Mouse (Mus musculus) ES-E14 (cell line): ENCODE data around the gene Prkd2. TPM values are rescaled to one million over a fixed set of nuclear protein-coding genes. Genes with fewer than 3 reads are reported as not detected.

Source experiments
- DNase-seq: peaks from one replicate; pipeline ENCODE4 v3.0.0-alpha.2; 2013; ENCODE audit warnings: low read depth, low spot score
- H3K27ac ChIP-seq: 2 replicates; pipeline ENCODE4 v1.5.1; 2012; ENCODE audit warnings: low read depth, mild to moderate bottlenecking, low read length, moderate library complexity, mixed read lengths; ENCODE audit not compliant: poor library complexity, insufficient read depth, severe bottlenecking
- H3K36me3 ChIP-seq: 2 replicates; pipeline ENCODE4 v1.6.1; 2012; ENCODE audit warnings: mild to moderate bottlenecking, low read length, moderate library complexity, mixed read lengths; ENCODE audit not compliant: control insufficient read depth, poor library complexity, insufficient read depth, severe bottlenecking
- H3K4me1 ChIP-seq, 2 experiments: fragments of 150-350 bp in 1 of 2; sonication (generic) in 1 of 2; 2 replicates each; pipeline ENCODE4 v1.6.1; 2012; ENCODE audit warnings: low read length in 2 of 2, mild to moderate bottlenecking in 1 of 2, mixed read lengths in 1 of 2; ENCODE audit not compliant: control insufficient read depth in 2 of 2, insufficient read depth in 2 of 2, poor library complexity in 1 of 2
- H3K4me3 ChIP-seq, 2 experiments: fragments of 150-350 bp in 1 of 2; sonication (generic) in 1 of 2; 2 replicates each; pipeline ENCODE4 v1.5.1; 2012; ENCODE audit warnings: low read length in 2 of 2, low read depth in 1 of 2, mild to moderate bottlenecking in 1 of 2, mixed read lengths in 1 of 2; ENCODE audit not compliant: insufficient read depth in 1 of 2, poor library complexity in 1 of 2, severe bottlenecking in 1 of 2
- H3K9ac ChIP-seq: 2 replicates; pipeline ENCODE4 v1.6.1; 2012; ENCODE audit warnings: low read depth, mild to moderate bottlenecking, low read length, mixed read lengths; ENCODE audit not compliant: poor library complexity, insufficient read depth, severe bottlenecking
- H3K9me3 ChIP-seq: fragments of 150-350 bp; sonication (generic); 2 replicates; pipeline ENCODE4 v1.6.1; 2012; ENCODE audit warnings: low read depth, mild to moderate bottlenecking, low read length; ENCODE audit not compliant: control insufficient read depth, insufficient read depth
- CHD2 ChIP-seq: IDR thresholded peaks from 2 replicates; pipeline ENCODE4 v1.6.1; 2014; ENCODE audit warnings: mild to moderate bottlenecking, low read depth, low read length, inconsistent platforms
- HCFC1 ChIP-seq: IDR thresholded peaks from 2 replicates; pipeline ENCODE4 v1.6.1; 2012; ENCODE audit warnings: low read length, inconsistent platforms, borderline replicate concordance; ENCODE audit not compliant: insufficient read depth
- MAFK ChIP-seq: IDR thresholded peaks from 2 replicates; pipeline ENCODE4 v1.6.1; 2014; ENCODE audit warnings: mild to moderate bottlenecking, low read depth, low read length, inconsistent platforms; ENCODE audit not compliant: insufficient read depth
- ZC3H11A ChIP-seq: IDR thresholded peaks from 2 replicates; pipeline ENCODE4 v1.6.1; 2012; ENCODE audit warnings: low read depth, mild to moderate bottlenecking, inconsistent platforms, low read length, borderline replicate concordance
- ZNF384 ChIP-seq: IDR thresholded peaks from 2 replicates; pipeline ENCODE4 v1.6.1; 2012; ENCODE audit warnings: low read depth, low read length, inconsistent platforms
- in situ Hi-C, 2 experiments: fragments of 600-800 bp; cut with MboI; formaldehyde crosslinking; loops; one replicate each; pipeline ENCODE4 v1.15.1; 2025; ENCODE audit warnings: low sequenced_read_pairs in 2 of 2, inconsistent platforms in 1 of 2; ENCODE audit not compliant: unreplicated experiment in 2 of 2
- total RNA-seq: library from RNA; depleted of rRNA; stranded (reverse); fragments of 300-350 nt; gene quantifications from 2 replicates; pipeline ENCODE4 v1.2.3, GENCODE M21; 2012

Gene Prkd2
- total RNA-seq, 1 experiment, result 5.7 TPM

DNA sequence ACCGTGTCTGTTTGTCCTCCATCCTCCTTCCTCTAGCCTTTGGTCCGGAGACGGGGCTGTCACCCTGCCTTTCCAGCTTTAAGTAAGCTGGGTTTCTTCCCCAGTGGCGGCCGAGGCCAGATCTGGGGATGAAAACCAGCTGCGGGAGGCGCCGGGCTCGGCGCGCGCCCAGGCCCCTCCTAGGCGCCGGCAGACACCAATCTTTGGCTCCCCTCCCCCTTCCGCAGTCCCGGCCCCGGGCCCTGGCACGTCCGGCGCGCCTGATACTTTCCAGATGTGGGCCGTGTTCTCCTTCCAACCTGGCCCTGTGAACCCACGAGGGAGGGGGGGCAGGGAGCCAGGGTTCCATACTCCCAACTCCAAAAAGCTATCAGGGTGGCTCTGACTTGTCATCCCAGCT lies 48.2 kb downstream of the Prkd2 start:
- TF ChIP-seq ZNF384 (no peak), MAFK (no peak), CHD2 (no peak), HCFC1 (no peak), ZC3H11A (no peak)
- Histone ChIP-seq H3K4me3 (peak overlapping the region in 1 of 2 experiments; percentile 68; a peak in 1 of 4 replicates), H3K36me3 (peaks cover 6% of the 10 kb centered on the region; the same call in 1 of the 2 replicates), H3K4me1 (peaks cover 1 to 37% of the 10 kb centered on the region in 2 experiments; a peak in 3 of 4 replicates), H3K9me3 (no peaks in the 10 kb centered on the region), H3K9ac (peak overlapping the region; percentile 49; the same call in 1 of the 2 replicates), H3K27ac (no peak overlapping the region; the same call in 1 of the 2 replicates)
- DNase-seq, result no peak
- in situ Hi-C loops, result no loop called here

DNA sequence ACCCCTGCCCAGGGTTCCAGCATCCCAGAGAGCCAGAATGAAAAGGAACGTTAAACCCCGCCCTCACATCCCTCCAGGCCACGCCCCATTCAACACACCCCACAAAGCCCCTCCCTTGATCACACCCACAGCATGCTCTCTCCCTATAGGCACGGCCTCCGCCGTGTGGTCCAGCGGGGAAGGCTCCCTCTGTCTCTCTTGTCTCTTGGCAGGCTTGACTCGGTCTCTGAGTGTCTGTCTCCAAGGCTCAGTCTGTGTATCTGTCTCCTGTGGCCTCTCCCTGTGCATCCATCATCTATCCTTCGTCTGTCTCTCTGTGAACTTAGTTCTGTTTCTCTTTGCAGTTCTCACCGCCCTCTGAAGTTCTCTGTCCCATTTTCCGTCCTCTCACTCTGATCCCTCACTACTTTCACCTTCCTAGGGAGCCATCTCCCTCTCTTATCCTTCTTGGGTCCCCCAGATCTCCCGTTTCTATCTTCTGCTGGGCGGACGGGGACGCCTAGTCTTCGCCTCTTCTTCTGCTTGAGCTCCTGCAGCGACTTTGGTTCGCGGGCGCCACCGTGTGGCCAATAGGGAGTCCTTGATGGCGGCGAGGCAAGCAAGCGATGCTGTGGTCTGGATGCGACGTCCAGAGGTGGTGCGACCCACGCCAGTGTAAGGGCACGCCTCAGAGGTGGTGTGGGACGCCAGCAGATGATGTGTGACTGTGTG lies 49.1 kb downstream of the Prkd2 start, which contains the start of gene Gng8:
Gene Gng8 (plus strand): TSS at position 146 of the 711 bp plus-strand sequence.
- Histone ChIP-seq H3K9me3 (no peaks in the 10 kb centered on the region), H3K9ac (peak within 1 kb of the TSS; percentile 49; the same call in 1 of the 2 replicates), H3K27ac (no peak within 1 kb of the TSS; the same call in 1 of the 2 replicates), H3K4me3 (peak within 1 kb of the TSS; percentile 46 to 68), H3K36me3 (peaks cover 6% of the 10 kb centered on the region; the same call in 1 of the 2 replicates), H3K4me1 (peaks cover 1 to 31% of the 10 kb centered on the region in 2 experiments; a peak in 3 of 4 replicates)
- DNase-seq, result peak; percentile 89
- in situ Hi-C loops, result no loop called here
- no peak for TF ChIP-seq MAFK
- no peak for TF ChIP-seq CHD2
- TF ChIP-seq HCFC1, result no peak
- peak; percentile 51 for TF ChIP-seq ZC3H11A
- TF ChIP-seq ZNF384, result no peak

DNA sequence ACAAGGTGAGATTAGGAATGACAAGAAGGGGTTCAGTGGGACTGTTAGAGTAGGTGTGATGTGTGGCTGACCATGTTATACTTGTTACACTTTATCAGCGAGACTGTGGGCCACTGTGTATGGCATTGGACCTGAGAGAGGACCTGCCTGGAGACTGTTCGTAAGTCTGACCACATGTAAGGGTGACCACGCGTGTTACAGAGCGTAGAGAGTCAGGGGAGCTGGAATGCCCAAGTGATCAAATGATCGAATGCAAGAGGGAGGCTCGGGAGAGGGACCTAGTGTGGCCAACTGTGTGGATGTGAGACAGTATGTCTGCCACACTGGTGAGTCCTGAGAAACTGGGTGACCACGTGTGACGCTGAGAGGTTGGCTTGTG lies 49.6 kb downstream of the Prkd2 start:
- peaks cover 1 to 28% of the 10 kb centered on the region in 2 experiments; a peak in 3 of 4 replicates for H3K4me1 ChIP-seq
- no peak overlapping the region for H3K9ac ChIP-seq
- H3K27ac ChIP-seq, result no peak overlapping the region
- TF ChIP-seq ZNF384, result no peak
- no peak for TF ChIP-seq MAFK
- no peak for TF ChIP-seq HCFC1
- no peak for TF ChIP-seq ZC3H11A
- TF ChIP-seq CHD2, result no peak
- in situ Hi-C loops, result no loop called here
- H3K9me3 ChIP-seq, result no peaks in the 10 kb centered on the region
- no peak for DNase-seq
- H3K4me3 ChIP-seq, result no peak overlapping the region
- peaks cover 6% of the 10 kb centered on the region; the same call in 1 of the 2 replicates for H3K36me3 ChIP-seq

DNA sequence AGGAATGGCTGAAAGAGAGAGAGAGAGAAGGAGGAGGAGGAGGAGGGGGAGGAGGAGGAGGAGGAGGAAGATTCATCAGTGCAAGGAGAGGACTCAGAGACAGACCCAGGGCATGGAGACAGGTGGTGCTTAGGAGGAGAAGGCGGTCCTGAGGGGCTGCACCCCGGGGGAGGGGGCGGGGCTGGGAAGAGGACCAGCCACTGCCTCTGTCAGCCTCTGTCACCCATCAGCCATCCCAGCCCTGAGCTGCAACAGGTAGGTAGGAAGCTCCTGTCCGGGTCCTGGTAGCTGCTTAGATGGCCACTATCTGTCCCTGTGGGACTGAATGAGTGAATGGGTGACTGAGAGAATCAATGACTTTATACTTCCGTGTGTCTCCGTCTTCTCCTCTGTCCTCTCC lies 50.9 kb downstream of the Prkd2 start:
- Histone ChIP-seq H3K27ac (no peak overlapping the region), H3K4me3 (no peak overlapping the region), H3K4me1 (peaks cover 1 to 23% of the 10 kb centered on the region in 2 experiments; a peak in 3 of 4 replicates), H3K9ac (no peak overlapping the region), H3K36me3 (no peaks in the 10 kb centered on the region), H3K9me3 (no peaks in the 10 kb centered on the region)
- no peak for DNase-seq
- TF ChIP-seq MAFK (no peak), CHD2 (no peak), ZC3H11A (no peak), ZNF384 (no peak), HCFC1 (no peak)
- in situ Hi-C loops, result no loop called here

DNA sequence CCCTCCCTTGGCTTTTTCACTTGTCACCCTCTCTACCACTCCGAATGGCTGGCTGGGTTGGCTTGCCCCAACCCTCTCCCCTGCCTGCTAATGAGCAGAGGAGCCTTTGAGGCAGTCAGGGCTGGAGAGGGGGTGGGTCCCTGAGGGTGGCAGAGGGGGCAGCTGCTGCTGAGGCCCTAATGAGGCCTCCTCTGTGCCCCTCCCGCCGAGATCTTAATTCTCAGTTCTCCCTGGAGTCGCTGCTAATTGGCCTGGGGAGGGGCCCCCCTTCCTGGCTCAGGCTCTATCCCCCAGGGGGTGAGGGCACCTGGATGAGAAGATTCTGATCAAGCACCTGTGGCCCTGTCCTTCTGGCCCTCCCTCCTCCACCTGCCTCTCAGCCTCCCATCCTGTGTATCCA lies 51.6 kb downstream of the Prkd2 start:
- DNase-seq, result no peak
- Histone ChIP-seq H3K9ac (no peak overlapping the region), H3K4me3 (peak overlapping the region; percentile 18 to 71; a peak in 3 of 4 replicates), H3K4me1 (peaks cover 1 to 22% of the 10 kb centered on the region in 2 experiments; a peak in 3 of 4 replicates), H3K27ac (no peak overlapping the region), H3K9me3 (no peaks in the 10 kb centered on the region), H3K36me3 (no peaks in the 10 kb centered on the region)
- TF ChIP-seq CHD2 (no peak), ZC3H11A (no peak), MAFK (no peak), ZNF384 (no peak), HCFC1 (no peak)
- in situ Hi-C loops, result no loop called here
